Mouse (Mus musculus): ENCODE results near the gene Gm9964. TPM values are rescaled to one million over a fixed set of nuclear protein-coding genes. Genes with fewer than 3 reads are reported as not detected.
"Not testable (repeated sequence)": the region's sequence is repeated elsewhere in the genome, so short reads cannot be mapped to it uniquely, and the experiment has no call there.

Gm9964 gene
- polyA plus RNA-seq, 1 experiment, result not detected

DNA sequence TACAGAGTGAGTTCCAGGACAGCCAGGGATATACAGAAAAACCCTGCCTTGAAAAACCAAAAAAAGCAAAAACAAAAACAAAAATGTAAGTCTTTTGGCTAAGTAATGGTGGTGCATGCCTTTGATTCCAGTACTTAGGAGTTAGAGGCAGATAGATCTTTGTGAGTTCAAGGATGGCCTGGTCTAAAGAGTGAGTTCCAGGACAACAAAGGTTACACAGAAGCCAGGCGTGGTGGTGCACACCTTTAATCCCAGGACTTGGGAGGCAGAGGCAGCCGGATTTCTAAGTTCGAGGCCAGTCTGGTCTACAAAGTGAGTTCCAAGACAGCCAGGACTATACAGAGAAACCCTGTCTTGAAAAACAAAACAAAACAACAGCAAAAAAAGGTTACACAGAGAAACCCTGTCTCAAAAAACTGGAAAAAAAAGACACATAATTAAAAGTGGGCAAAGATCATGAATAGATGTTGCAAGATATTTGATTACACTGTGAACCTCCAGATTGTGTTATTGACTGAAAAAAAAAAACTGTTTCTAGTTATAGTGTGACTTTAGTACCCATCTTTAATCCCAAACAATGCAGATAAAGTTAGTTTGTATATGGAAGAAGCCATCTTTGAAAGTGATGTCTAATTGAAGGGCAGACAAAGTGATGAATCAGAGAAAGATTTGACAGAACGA, 13.2 kb downstream of the Gm9964 start:
- TF ChIP-seq POLR2A (IDR thresholded peaks at IDR 0.05; ENCODE audit: borderline replicate concordance, control insufficient read depth, low read depth, low read length), result no peak
- TF ChIP-seq CTCF (IDR thresholded peaks at IDR 0.05; ENCODE audit: control insufficient read depth, insufficient read depth, low read length), result no peak
- 84% methylated on average over 4 of the region's 4 CpGs for WGBS
- Histone ChIP-seq H3K4me1 (ENCODE audit: control insufficient read depth, insufficient read depth, low read length) (peaks cover 7% of the 10 kb centered on the region; the same call in 1 of the 2 replicates), H3K27ac (ENCODE audit: control insufficient read depth, insufficient read depth, low read depth, low read length, poor library complexity) (no peak overlapping the region), H3K4me3 (replicated peaks; ENCODE audit: control insufficient read depth, low read depth, low read length) (no peak overlapping the region)

DNA sequence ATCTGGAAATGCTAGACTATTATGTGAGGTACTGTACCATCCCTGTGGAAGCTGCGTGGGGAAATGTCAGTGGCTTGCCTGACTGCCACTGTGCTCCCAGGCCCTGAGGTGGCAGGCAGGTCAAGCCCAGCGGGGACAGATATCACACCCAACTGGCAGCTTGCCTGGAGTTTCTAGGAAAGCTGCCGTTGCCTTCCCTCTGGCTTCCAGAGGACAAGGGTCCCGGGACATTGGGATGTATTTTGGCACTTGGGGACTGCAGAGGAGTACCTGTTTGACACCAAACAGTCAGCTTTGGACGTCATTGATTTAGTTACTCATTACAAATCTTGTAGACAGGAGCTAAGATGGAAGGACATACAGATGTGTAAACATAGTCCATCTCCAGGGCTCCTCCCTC, 15.3 kb downstream of the Gm9964 start:
- TF ChIP-seq POLR2A (IDR thresholded peaks at IDR 0.05; ENCODE audit: borderline replicate concordance, control insufficient read depth, low read depth, low read length), result no peak
- TF ChIP-seq CTCF (IDR thresholded peaks at IDR 0.05; ENCODE audit: control insufficient read depth, insufficient read depth, low read length), result no peak
- H3K4me3 ChIP-seq (replicated peaks; ENCODE audit: control insufficient read depth, low read depth, low read length), result no peak overlapping the region
- 59% methylated on average over 5 of the region's 5 CpGs for WGBS
- no peak overlapping the region for H3K27ac ChIP-seq (ENCODE audit: control insufficient read depth, insufficient read depth, low read depth, low read length, poor library complexity)
- peaks cover 1% of the 10 kb centered on the region; the same call in 1 of the 2 replicates for H3K4me1 ChIP-seq (ENCODE audit: control insufficient read depth, insufficient read depth, low read length)

DNA sequence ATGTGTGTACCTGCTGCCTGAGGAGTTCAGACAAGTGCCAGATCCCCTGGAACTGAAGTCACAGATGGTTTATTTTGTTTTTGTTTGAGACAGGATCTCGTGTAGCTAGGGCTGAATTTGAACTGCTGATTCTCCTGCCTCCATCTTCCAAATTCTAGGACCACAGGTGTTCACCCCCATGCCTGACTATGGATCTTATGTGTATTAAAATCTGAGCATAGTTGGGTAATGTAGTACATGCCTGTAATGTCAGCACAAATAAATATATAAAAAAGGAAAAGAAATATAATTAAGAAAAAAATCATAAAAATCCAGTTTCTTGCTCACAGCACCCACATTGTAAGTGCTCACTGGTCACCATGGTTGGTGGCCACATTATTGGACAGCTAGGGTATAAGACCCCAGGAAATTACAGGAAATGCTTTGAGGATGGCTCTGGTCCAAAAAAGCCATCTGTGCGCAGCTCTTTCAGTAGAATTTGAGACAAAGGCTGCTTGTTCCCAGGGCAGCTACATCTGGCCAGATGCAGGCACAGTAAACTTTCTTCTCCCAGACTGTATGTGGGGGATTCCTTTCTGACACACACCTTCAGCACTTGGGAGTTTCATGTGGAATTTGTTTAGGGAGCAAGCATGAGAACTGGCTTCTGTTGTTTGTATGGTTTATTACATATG, 16.8 kb downstream of the Gm9964 start:
- TF ChIP-seq POLR2A (IDR thresholded peaks at IDR 0.05; ENCODE audit: borderline replicate concordance, control insufficient read depth, low read depth, low read length), result no peak
- no peak for TF ChIP-seq CTCF (IDR thresholded peaks at IDR 0.05; ENCODE audit: control insufficient read depth, insufficient read depth, low read length)
- no peak overlapping the region for H3K27ac ChIP-seq (ENCODE audit: control insufficient read depth, insufficient read depth, low read depth, low read length, poor library complexity)
- no peak overlapping the region for H3K4me3 ChIP-seq (replicated peaks; ENCODE audit: control insufficient read depth, low read depth, low read length)
- WGBS, result 34% methylated on average over 2 of the region's 2 CpGs
- H3K4me1 ChIP-seq (ENCODE audit: control insufficient read depth, insufficient read depth, low read length), result peaks cover 3% of the 10 kb centered on the region; the same call in 1 of the 2 replicates

GRCm38 (mm10) chr11:79273757-79274156, 22.9 kb downstream of the Gm9964 start:
- Histone ChIP-seq H3K4me3 (replicated peaks; ENCODE audit: control insufficient read depth, low read depth, low read length) (no peak overlapping the region), H3K4me1 (ENCODE audit: control insufficient read depth, insufficient read depth, low read length) (peaks cover 1% of the 10 kb centered on the region; the same call in 1 of the 2 replicates), H3K27ac (ENCODE audit: control insufficient read depth, insufficient read depth, low read depth, low read length, poor library complexity) (no peak overlapping the region)
- TF ChIP-seq CTCF (IDR thresholded peaks at IDR 0.05; ENCODE audit: control insufficient read depth, insufficient read depth, low read length), result no peak
- no peak for TF ChIP-seq POLR2A (IDR thresholded peaks at IDR 0.05; ENCODE audit: borderline replicate concordance, control insufficient read depth, low read depth, low read length)
- 78% methylated on average over 4 of the region's 4 CpGs for WGBS

DNA sequence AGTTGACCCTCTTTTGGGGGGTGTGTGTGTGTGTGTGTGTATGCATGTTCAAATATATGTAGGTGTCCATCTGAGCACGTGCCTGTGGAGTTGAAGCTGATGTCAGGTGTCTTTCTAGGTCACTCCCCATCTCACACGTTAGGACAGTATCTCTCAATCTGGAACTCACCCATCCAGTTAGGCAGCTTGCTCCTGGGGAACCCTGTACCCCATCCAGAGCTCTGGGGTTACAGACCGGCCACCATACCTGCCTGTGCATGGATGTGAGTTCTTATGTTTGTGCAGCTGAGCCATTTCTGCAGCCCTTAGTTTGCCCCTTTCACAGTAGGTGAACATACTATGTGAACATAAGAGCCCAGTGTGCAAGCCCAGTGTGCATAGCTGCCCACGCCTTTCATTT, 23.7 kb downstream of the Gm9964 start:
- Histone ChIP-seq H3K27ac (ENCODE audit: control insufficient read depth, insufficient read depth, low read depth, low read length, poor library complexity) (no peak overlapping the region), H3K4me3 (replicated peaks; ENCODE audit: control insufficient read depth, low read depth, low read length) (no peak overlapping the region), H3K4me1 (ENCODE audit: control insufficient read depth, insufficient read depth, low read length) (peaks cover 1% of the 10 kb centered on the region; the same call in 1 of the 2 replicates)
- WGBS, result 75% methylated on average over 4 of the region's 4 CpGs
- TF ChIP-seq POLR2A (IDR thresholded peaks at IDR 0.05; ENCODE audit: borderline replicate concordance, control insufficient read depth, low read depth, low read length), result no peak
- TF ChIP-seq CTCF (IDR thresholded peaks at IDR 0.05; ENCODE audit: control insufficient read depth, insufficient read depth, low read length), result no peak

- no peak overlapping the region for H3K4me3 ChIP-seq (replicated peaks; ENCODE audit: control insufficient read depth, low read depth, low read length)
- WGBS, result 14% methylated on average over 1 of the region's 1 CpGs
- H3K27ac ChIP-seq (ENCODE audit: control insufficient read depth, insufficient read depth, low read depth, low read length, poor library complexity), result no peak overlapping the region
- TF ChIP-seq POLR2A (IDR thresholded peaks at IDR 0.05; ENCODE audit: borderline replicate concordance, control insufficient read depth, low read depth, low read length), result no peak
- no peak for TF ChIP-seq CTCF (IDR thresholded peaks at IDR 0.05; ENCODE audit: control insufficient read depth, insufficient read depth, low read length)
- H3K4me1 ChIP-seq (ENCODE audit: control insufficient read depth, insufficient read depth, low read length), result no peaks in the 10 kb centered on the region; the same call in 1 of the 2 replicates
Measured at GRCm38 (mm10) chr11:79267171-79267570, 29.5 kb downstream of the Gm9964 start.

- Histone ChIP-seq H3K4me1 (ENCODE audit: control insufficient read depth, insufficient read depth, low read length) (no peaks in the 10 kb centered on the region; the same call in 1 of the 2 replicates), H3K4me3 (replicated peaks; ENCODE audit: control insufficient read depth, low read depth, low read length) (no peak overlapping the region), H3K27ac (ENCODE audit: control insufficient read depth, insufficient read depth, low read depth, low read length, poor library complexity) (no peak overlapping the region)
- TF ChIP-seq POLR2A (IDR thresholded peaks at IDR 0.05; ENCODE audit: borderline replicate concordance, control insufficient read depth, low read depth, low read length) (no peak), CTCF (IDR thresholded peaks at IDR 0.05; ENCODE audit: control insufficient read depth, insufficient read depth, low read length) (no peak)
- 68% methylated on average over 3 of the region's 3 CpGs for WGBS
Measured at GRCm38 (mm10) chr11:79264376-79264775, 32.3 kb downstream of the Gm9964 start.

DNA sequence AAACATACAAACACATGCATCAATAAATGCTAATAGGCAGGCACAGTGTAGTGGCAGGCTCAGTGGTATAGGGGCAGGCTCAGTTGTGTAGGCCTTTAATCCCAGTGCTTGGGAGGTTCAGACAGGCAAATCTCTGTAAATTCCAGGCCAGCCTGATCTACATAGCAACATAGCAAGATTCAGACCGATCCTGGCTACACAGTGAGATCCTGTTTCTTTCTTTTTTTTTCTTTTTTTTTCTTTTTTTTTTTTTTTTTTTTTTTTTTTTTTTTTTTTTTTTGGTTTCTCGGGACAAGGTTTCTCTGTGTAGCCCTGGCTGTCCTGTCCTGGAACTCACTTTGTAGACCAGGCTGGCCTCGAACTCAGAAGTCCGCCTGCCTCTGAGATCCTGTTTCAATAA, 36.6 kb downstream of the Gm9964 start:
- 84% methylated on average over 4 of the region's 4 CpGs for WGBS
- H3K27ac ChIP-seq (ENCODE audit: control insufficient read depth, insufficient read depth, low read depth, low read length, poor library complexity); H3K4me3 ChIP-seq (replicated peaks; ENCODE audit: control insufficient read depth, low read depth, low read length); H3K4me1 ChIP-seq (ENCODE audit: control insufficient read depth, insufficient read depth, low read length): not testable (repeated sequence)
